ENCODE assay signal across 8 mouse cellular contexts in genomic region chr15:59783782-59784555, GRCm38 (mm10).
DNase-seq lines count a peak whose midpoint lies in the region; ATAC-seq lines count a peak whose summit lies in the region.

No protein-coding gene starts in this region.

- WGBS in forebrain, embryonic 10.5 days, result 8% methylated on average over 22 of the region's 22 CpGs
- 4% methylated on average over 22 of the region's 22 CpGs for WGBS in limb, embryonic 13.5 days
- WGBS in midbrain, embryonic 13.5 days, result 11% methylated on average over 22 of the region's 22 CpGs

- H3K36me3 ChIP-seq in forebrain, embryonic 10.5 days (replicated peaks), result no peaks in the 10 kb centered on the region
- H3K36me3 ChIP-seq in limb, embryonic 13.5 days, result no peaks in the 10 kb centered on the region
- H3K36me3 ChIP-seq in midbrain, embryonic 13.5 days, result no peaks in the 10 kb centered on the region

- H3K27ac ChIP-seq in forebrain, embryonic 10.5 days, result peak overlapping the region; percentile 74
- no peak overlapping the region; the same call in 1 of the 2 replicates for H3K27ac ChIP-seq in limb, embryonic 13.5 days
- H3K27ac ChIP-seq in midbrain, embryonic 13.5 days, result no peak overlapping the region

- peak; percentile 68 to 76 for DNase-seq in heart, adult 18-20 months
- no peak for DNase-seq in heart, postnatal 25 days (ENCODE audit: low spot score)
- DNase-seq in forebrain, embryonic 10.5 days (ENCODE audit: extremely low spot score, low spot score), result peak; percentile 44
- DNase-seq in left cerebral cortex, adult 18-20 months (ENCODE audit: low spot score in 2 of 2), result no peak
- DNase-seq in frontal cortex, adult 2 months (ENCODE audit: extremely low spot score in 1 of 2, low spot score in 1 of 2), result no peak

- intact Hi-C loops in heart, postnatal 25 days (cut with DNase I), result no loop called here

- peaks cover 8% of the 10 kb centered on the region; the same call in 1 of the 2 replicates for H3K9me3 ChIP-seq in forebrain, embryonic 10.5 days
- H3K9me3 ChIP-seq in limb, embryonic 13.5 days, result 0 out of 2 replicates have a peak, but pooled peaks cover 6% of the 10 kb centered on the region
- H3K9me3 ChIP-seq in midbrain, embryonic 13.5 days, result no peaks in the 10 kb centered on the region

- H3K27me3 ChIP-seq in forebrain, embryonic 10.5 days (ENCODE audit: poor library complexity, severe bottlenecking), result peaks cover 4% of the 10 kb centered on the region; the same call in 1 of the 2 replicates
- peaks cover 4% of the 10 kb centered on the region; the same call in 1 of the 2 replicates for H3K27me3 ChIP-seq in limb, embryonic 13.5 days
- H3K27me3 ChIP-seq in midbrain, embryonic 13.5 days, result 0 out of 2 replicates have a peak, but pooled peaks cover 2% of the 10 kb centered on the region

- H3K9ac ChIP-seq in limb, embryonic 13.5 days, result peak overlapping the region; percentile 26; the same call in 1 of the 2 replicates
- peak overlapping the region; percentile 24; the same call in 1 of the 2 replicates for H3K9ac ChIP-seq in midbrain, embryonic 13.5 days (replicated peaks)

- H3K4me3 ChIP-seq in forebrain, embryonic 10.5 days, result peak overlapping the region; percentile 38
- no peak overlapping the region for H3K4me3 ChIP-seq in limb, embryonic 13.5 days
- H3K4me3 ChIP-seq in midbrain, embryonic 13.5 days (replicated peaks), result peak overlapping the region; percentile 16

- H3K4me2 ChIP-seq in limb, embryonic 13.5 days (replicated peaks), result peak overlapping the region; percentile 45
- H3K4me2 ChIP-seq in midbrain, embryonic 13.5 days (replicated peaks), result peak overlapping the region; percentile 51

- peaks cover 34% of the 10 kb centered on the region for H3K4me1 ChIP-seq in forebrain, embryonic 10.5 days
- peaks cover 34% of the 10 kb centered on the region for H3K4me1 ChIP-seq in limb, embryonic 13.5 days
- H3K4me1 ChIP-seq in midbrain, embryonic 13.5 days (replicated peaks), result peaks cover 16% of the 10 kb centered on the region

- ATAC-seq in hematopoietic stem cell, adult 5-6 weeks (replicated peaks in 1 of 2; ENCODE audit: insufficient read depth in 1 of 2, low FRiP score in 2 of 2, low TSS enrichment in 1 of 2, low read depth in 1 of 2, poor library complexity in 2 of 2, severe bottlenecking in 2 of 2), result peak; percentile 81
- no peak for ATAC-seq in limb, embryonic 13.5 days (ENCODE audit: low FRiP score, low read depth)
- ATAC-seq in midbrain, embryonic 13.5 days, result peak; percentile 68

Comparison
In these comparisons a context has a peak if more than half of its experiments do, and no peak if none do; other contexts are left out.
1. DNase-seq: peak in heart, adult 18-20 months (2 of 2) and forebrain, embryonic 10.5 days (single experiment); none in heart, postnatal 25 days (single experiment), left cerebral cortex, adult 18-20 months (0 of 2) and frontal cortex, adult 2 months (0 of 2).